Mouse (Mus musculus): Measurements from ENCODE around the gene Cdc42.

- TF ChIP-seq POLR2A (IDR thresholded peaks at IDR 0.05; ENCODE audit: borderline replicate concordance, insufficient read depth, low read length) (no peak), CTCF (IDR thresholded peaks at IDR 0.05; ENCODE audit: borderline replicate concordance, insufficient read depth, low read depth, low read length) (no peak)
Measured at GRCm38 (mm10) chr4:137285876-137286661, 71.5 kb downstream of the Cdc42 start.
